Mouse (Mus musculus) forebrain, embryonic 11.5 days (tissue): ENCODE data around the gene Cetn3. TPM values are rescaled to one million over a fixed set of nuclear protein-coding genes. Genes with fewer than 3 reads are reported as not detected.

Source experiments
- ATAC-seq: fragments of 200-750 bp; cut with Nextera tagmentation; replicated peaks from 2 replicates; pipeline ENCODE4 v1.8.0; 2017; ENCODE audit warnings: moderate TSS enrichment; ENCODE audit not compliant: low FRiP score
- DNase-seq: peaks from one replicate; pipeline ENCODE4 v3.0.0-alpha.2; 2017; ENCODE audit warnings: low spot score
- H3K27ac ChIP-seq: fragments of 300-500 bp; sonication (generic); 2 replicates; pipeline ENCODE4 v1.5.1; 2014; ENCODE audit warnings: low read depth, low read length
- H3K27me3 ChIP-seq: fragments of 300-500 bp; sonication (generic); 2 replicates; pipeline ENCODE4 v1.6.1; 2014; ENCODE audit warnings: mild to moderate bottlenecking, low read length, mixed read lengths; ENCODE audit not compliant: control insufficient read depth, insufficient read depth
- H3K36me3 ChIP-seq: fragments of 300-500 bp; sonication (generic); 2 replicates; pipeline ENCODE4 v1.6.1; 2014; ENCODE audit warnings: mild to moderate bottlenecking, low read length, moderate library complexity, mixed read lengths; ENCODE audit not compliant: control insufficient read depth, insufficient read depth
- H3K4me1 ChIP-seq: fragments of 300-500 bp; sonication (generic); replicated peaks from 2 replicates; pipeline ENCODE4 v1.6.1; 2014; ENCODE audit warnings: low read length, mixed read lengths; ENCODE audit not compliant: control insufficient read depth, insufficient read depth
- H3K4me2 ChIP-seq: fragments of 300-500 bp; sonication (generic); 2 replicates; pipeline ENCODE4 v1.6.1; 2014; ENCODE audit warnings: low read depth, mild to moderate bottlenecking, low read length, moderate library complexity, mixed read lengths; ENCODE audit not compliant: severe bottlenecking
- H3K4me3 ChIP-seq: fragments of 300-500 bp; sonication (generic); 2 replicates; pipeline ENCODE4 v1.5.1; 2014; ENCODE audit warnings: low read depth, low read length
- H3K9ac ChIP-seq: fragments of 300-500 bp; sonication (generic); 2 replicates; pipeline ENCODE4 v1.6.1; 2014; ENCODE audit warnings: low read length
- H3K9me3 ChIP-seq: fragments of 300-500 bp; sonication (generic); 2 replicates; pipeline ENCODE4 v1.6.1; 2016; ENCODE audit warnings: low read length, mixed read lengths; ENCODE audit not compliant: control insufficient read depth
- WGBS: fragments of 180-500 bp; shearing (Covaris S2); extraction: QIAGEN DNeasy Blood & Tissue Kit; methylation state at CpG from one replicate; pipeline ENCODE4 v1.1.7; 2014; 5-methylcytosine and 5-hydroxymethylcytosine counted together
- polyA plus RNA-seq: library from polyadenylated mRNA; unstranded; fragments of >200 nt; fragmentation: Nextera tagmentation; extraction: Ambion mirVana; gene quantifications from 2 replicates; pipeline ENCODE4 v1.2.1, GENCODE M21; 2014

The Cetn3 gene
- polyA plus RNA-seq, 1 experiment from 2014 or later: 302 TPM

GRCm38 (mm10) chr13:81761566-81762186 is 21.2 kb upstream of the Cetn3 start:
- Histone ChIP-seq H3K27ac (no peak overlapping the region), H3K4me2 (0 out of 2 replicates have a peak overlapping the region, but pooled peaks have one; percentile 15), H3K4me3 (no peak overlapping the region), H3K36me3 (no peaks in the 10 kb centered on the region), H3K9me3 (no peaks in the 10 kb centered on the region), H3K9ac (no peak overlapping the region), H3K4me1 (no peaks in the 10 kb centered on the region; the same call in 1 of the 2 replicates), H3K27me3 (no peaks in the 10 kb centered on the region)
- DNase-seq (no peak), ATAC-seq (peak; percentile 53; the same call in 1 of the 2 replicates)
- 35% methylated on average over 14 of the region's 14 CpGs for WGBS

GRCm38 (mm10) chr13:81764173-81764572 is 18.7 kb upstream of the Cetn3 start:
- Histone ChIP-seq H3K9ac (no peak overlapping the region), H3K27ac (no peak overlapping the region), H3K4me3 (no peak overlapping the region), H3K4me2 (no peak overlapping the region), H3K36me3 (no peaks in the 10 kb centered on the region), H3K9me3 (no peaks in the 10 kb centered on the region), H3K4me1 (no peaks in the 10 kb centered on the region; the same call in 1 of the 2 replicates), H3K27me3 (no peaks in the 10 kb centered on the region)
- ATAC-seq (no peak), DNase-seq (no peak)
- 86% methylated on average over 5 of the region's 5 CpGs for WGBS

GRCm38 (mm10) chr13:81767038-81767659 is 15.7 kb upstream of the Cetn3 start:
- H3K36me3 ChIP-seq: no peaks in the 10 kb centered on the region
- no peaks in the 10 kb centered on the region for H3K27me3 ChIP-seq
- 85% methylated on average over 7 of the region's 7 CpGs for WGBS
- DNase-seq (peak; percentile 74), ATAC-seq (peak; percentile 74)
- H3K4me3 ChIP-seq: no peak overlapping the region
- H3K27ac ChIP-seq: no peak overlapping the region
- H3K4me2 ChIP-seq: no peak overlapping the region
- H3K9ac ChIP-seq: no peak overlapping the region
- H3K9me3 ChIP-seq: no peaks in the 10 kb centered on the region
- no peaks in the 10 kb centered on the region for H3K4me1 ChIP-seq

- WGBS: 78% methylated on average over 3 of the region's 3 CpGs
- H3K36me3 ChIP-seq: no peaks in the 10 kb centered on the region
- H3K9me3 ChIP-seq: no peaks in the 10 kb centered on the region
- no peak overlapping the region for H3K9ac ChIP-seq
- no peak overlapping the region for H3K4me3 ChIP-seq
- H3K27ac ChIP-seq: no peak overlapping the region
- no peak overlapping the region for H3K4me2 ChIP-seq
- H3K27me3 ChIP-seq: no peaks in the 10 kb centered on the region
- ATAC-seq (no peak), DNase-seq (no peak)
- H3K4me1 ChIP-seq: no peaks in the 10 kb centered on the region
Measured at GRCm38 (mm10) chr13:81776217-81776616, 6.7 kb upstream of the Cetn3 start.

- Histone ChIP-seq H3K4me3 (peak overlapping the region; percentile 64), H3K27me3 (no peaks in the 10 kb centered on the region), H3K4me2 (peak overlapping the region; percentile 78), H3K9me3 (no peaks in the 10 kb centered on the region), H3K36me3 (no peaks in the 10 kb centered on the region; the same call in 1 of the 2 replicates), H3K27ac (no peak overlapping the region; the same call in 1 of the 2 replicates), H3K9ac (peak overlapping the region; percentile 91), H3K4me1 (peaks cover 5% of the 10 kb centered on the region; the same call in 1 of the 2 replicates)
- ATAC-seq (no peak), DNase-seq (no peak)
- 49% methylated on average over 9 of the region's 9 CpGs for WGBS
Measured at GRCm38 (mm10) chr13:81782475-81782874, 402 bp upstream of the Cetn3 start.

GRCm38 (mm10) chr13:81783405-81784342 is 797 bp downstream of the Cetn3 start:
- Histone ChIP-seq H3K27me3 (no peaks in the 10 kb centered on the region), H3K9ac (peak overlapping the region; percentile 91), H3K27ac (peak overlapping the region; percentile 98), H3K9me3 (no peaks in the 10 kb centered on the region), H3K36me3 (no peaks in the 10 kb centered on the region; the same call in 1 of the 2 replicates), H3K4me2 (peak overlapping the region; percentile 78; the same call in 1 of the 2 replicates), H3K4me1 (peaks cover 5% of the 10 kb centered on the region; the same call in 1 of the 2 replicates), H3K4me3 (peak overlapping the region; percentile 64)
- peak; percentile 98 for ATAC-seq
- WGBS: under 1% methylated on average over 51 of the region's 62 CpGs
- DNase-seq: peak; percentile 98

- 0 out of 2 replicates have a peak overlapping the region, but pooled peaks have one; percentile 25 for H3K27ac ChIP-seq
- H3K4me3 ChIP-seq: no peak overlapping the region
- no peaks in the 10 kb centered on the region for H3K9me3 ChIP-seq
- no peaks in the 10 kb centered on the region; the same call in 1 of the 2 replicates for H3K36me3 ChIP-seq
- H3K27me3 ChIP-seq: no peaks in the 10 kb centered on the region
- peak overlapping the region; percentile 27; the same call in 1 of the 2 replicates for H3K4me2 ChIP-seq
- no peak for ATAC-seq
- peaks cover 5% of the 10 kb centered on the region; the same call in 1 of the 2 replicates for H3K4me1 ChIP-seq
- peak overlapping the region; percentile 28 for H3K9ac ChIP-seq
- DNase-seq: no peak
- WGBS: 56% methylated on average over 11 of the region's 11 CpGs
Measured at GRCm38 (mm10) chr13:81785766-81786480, 3.0 kb downstream of the Cetn3 start.

- Histone ChIP-seq H3K36me3 (no peaks in the 10 kb centered on the region; the same call in 1 of the 2 replicates), H3K27ac (no peak overlapping the region), H3K4me3 (no peak overlapping the region), H3K4me2 (no peak overlapping the region), H3K9me3 (no peaks in the 10 kb centered on the region), H3K4me1 (peaks cover 3% of the 10 kb centered on the region; the same call in 1 of the 2 replicates), H3K9ac (no peak overlapping the region), H3K27me3 (no peaks in the 10 kb centered on the region)
- DNase-seq (no peak), ATAC-seq (no peak)
- 97% methylated on average over 8 of the region's 8 CpGs for WGBS
Measured at GRCm38 (mm10) chr13:81790160-81790559, 7.3 kb downstream of the Cetn3 start.
